Mouse (Mus musculus) spleen, embryonic (tissue): Measurements from ENCODE around the gene Klhl26.

ENCODE experiments used
- CTCF ChIA-PET: fragments of 350-600 bp; sonication (Branson Sonifier 250); formaldehyde crosslinking; loops from one replicate; lab custom pipeline; 2022; lab: Charles Lee

The Klhl26 gene

GRCm38 (mm10) chr8:70414310-70414946 is 62.3 kb downstream of the Klhl26 start:
- CTCF ChIA-PET, result no interaction called here

GRCm38 (mm10) chr8:70410281-70410680 is 66.5 kb downstream of the Klhl26 start:
- CTCF ChIA-PET, result no interaction called here

- CTCF ChIA-PET, result no interaction called here
Observed at GRCm38 (mm10) chr8:70409455-70409871, 67.3 kb downstream of the Klhl26 start.

- CTCF ChIA-PET, result no interaction called here
Observed at GRCm38 (mm10) chr8:70409019-70409418, 67.7 kb downstream of the Klhl26 start.

DNA sequence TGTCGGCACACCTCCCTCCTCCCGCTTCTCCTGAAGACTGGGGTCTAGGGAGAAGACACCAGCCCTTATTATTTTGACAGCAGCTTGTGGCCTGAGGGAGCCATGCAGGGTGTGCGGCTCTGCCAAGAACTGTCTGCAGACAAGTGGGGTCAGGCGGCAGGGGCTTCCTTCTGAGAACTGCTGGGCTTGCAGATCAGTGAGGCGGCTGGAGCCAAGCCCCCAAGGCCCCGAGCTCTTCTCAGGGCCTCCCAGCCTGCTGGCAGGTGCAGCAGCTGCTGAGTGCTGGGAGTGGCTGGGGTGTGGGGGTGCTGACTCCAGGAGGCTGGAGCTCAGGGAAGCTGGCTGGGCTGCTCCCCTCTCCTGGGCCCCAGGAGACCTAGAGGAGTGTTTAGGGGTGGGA is 68.5 kb downstream of the Klhl26 start:
- CTCF ChIA-PET, result no interaction called here

GRCm38 (mm10) chr8:70406427-70407069 is 70.2 kb downstream of the Klhl26 start:
- CTCF ChIA-PET, result interaction anchor here (0.5 kb wide), 1 partner anchor 136 kb away, joined by 3 read pairs; no protein-coding TSS in a partner anchor

DNA sequence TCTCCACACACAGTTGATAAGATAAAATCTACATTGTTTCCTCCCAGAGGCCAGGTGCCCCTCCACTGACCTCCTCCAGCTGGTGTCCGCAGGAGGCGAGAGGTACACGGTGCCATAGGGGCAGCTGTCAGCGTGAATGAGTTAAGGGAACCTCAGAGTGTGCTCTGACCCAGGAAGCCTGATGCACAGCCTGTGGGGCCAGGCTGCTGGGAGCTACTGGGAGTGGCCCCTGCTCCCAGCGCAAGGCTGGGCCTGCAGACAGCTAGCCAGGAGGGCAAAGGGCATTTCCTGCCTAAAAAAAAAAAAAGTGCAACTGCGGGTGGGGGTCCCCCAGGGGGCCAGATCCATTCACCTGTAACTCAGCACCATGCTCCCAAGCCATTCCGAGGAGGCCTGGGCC is 71.6 kb downstream of the Klhl26 start:
- CTCF ChIA-PET, result no interaction called here

GRCm38 (mm10) chr8:70404212-70404611 is 72.6 kb downstream of the Klhl26 start:
- CTCF ChIA-PET, result interaction anchor here (0.6 kb wide), 1 partner anchor 18 kb away, joined by 12 read pairs; no protein-coding TSS in a partner anchor
